Comparison of ENCODE assay signal across 8 mouse cellular contexts in genomic region chr13:17992697-17993514, GRCm38 (mm10). TPM values are rescaled to one million over a fixed set of nuclear protein-coding genes. Genes with fewer than 3 reads are reported as not detected.
DNase-seq lines count a peak whose midpoint lies in the region; ATAC-seq and TF ChIP-seq lines count a peak whose summit lies in the region.

Yae1d1 (minus strand) TSS chr13:17993349.

- peak within 1 kb of the TSS; percentile 77 for H3K9ac ChIP-seq in hindbrain, postnatal 0 days (replicated peaks; ENCODE audit: low read length)

- H3K4me2 ChIP-seq in hindbrain, postnatal 0 days (ENCODE audit: low read depth, low read length), result peak within 1 kb of the TSS; percentile 79

- H3K27me3 ChIP-seq in hindbrain, postnatal 0 days (ENCODE audit: insufficient read depth, low read length), result no peaks in the 10 kb centered on the region

- WGBS in hindbrain, postnatal 0 days, result 1% methylated on average over 53 of the region's 54 CpGs

- peak within 1 kb of the TSS; percentile 93 for H3K4me3 ChIP-seq in gastrocnemius, adult 2 months
- peak within 1 kb of the TSS; percentile 78 for H3K4me3 ChIP-seq in hindbrain, postnatal 0 days (ENCODE audit: low read length)
- peak within 1 kb of the TSS; percentile 86 for H3K4me3 ChIP-seq in left cerebral cortex, adult 2 months

- peak; percentile 63 for TF ChIP-seq CTCF in gastrocnemius, adult 2 months (IDR thresholded peaks at IDR 0.05)
- peak; percentile 79 for TF ChIP-seq CTCF in hindbrain, postnatal 0 days (IDR thresholded peaks at IDR 0.05; ENCODE audit: low read depth)
- peak; percentile 30 for TF ChIP-seq CTCF in left cerebral cortex, adult 2 months (IDR thresholded peaks at IDR 0.05)

- H3K27ac ChIP-seq in gastrocnemius, adult 2 months, result peak within 1 kb of the TSS; percentile 88
- H3K27ac ChIP-seq in hindbrain, postnatal 0 days, result peak within 1 kb of the TSS; percentile 81
- H3K27ac ChIP-seq in left cerebral cortex, adult 2 months, result peak within 1 kb of the TSS; percentile 87

- intact Hi-C loops in gastrocnemius, adult 2 months (cut with DNase I), result loop anchor here (5.0 kb wide), 2 partner anchors 51 to 301 kb away; partner anchors contain the start of gene Rala
- intact Hi-C loops in left cerebral cortex, adult 2 months (cut with DNase I), result no loop called here

- ATAC-seq in common myeloid progenitor, adult 5-6 weeks (replicated peaks; ENCODE audit: low read depth, poor library complexity, severe bottlenecking), result peak; percentile 99
- ATAC-seq in hindbrain, postnatal 0 days, result peak; percentile 99
- peak; percentile 98 for ATAC-seq in megakaryocyte, adult 5-6 weeks (ENCODE audit: poor library complexity, severe bottlenecking)

- no peaks in the 10 kb centered on the region for H3K4me1 ChIP-seq in hindbrain, postnatal 0 days (ENCODE audit: insufficient read depth, low read length)

- no peaks in the 10 kb centered on the region for H3K36me3 ChIP-seq in hindbrain, postnatal 0 days (ENCODE audit: insufficient read depth, low read length)

- peak; percentile 96 for DNase-seq in ZHBTc4 (ENCODE audit: low read depth, low spot score)
- peak; percentile 97 for DNase-seq in gastrocnemius, adult 2 months
- peak; percentile 95 for DNase-seq in hindbrain, postnatal 0 days (ENCODE audit: low spot score)
- DNase-seq in left cerebral cortex, adult 2 months (ENCODE audit: extremely low spot score in 1 of 2, low spot score in 2 of 2), result peak; percentile 88 to 93
- peak; percentile 93 to 95 for DNase-seq in right cerebral cortex, adult 2 months (ENCODE audit: low spot score in 2 of 2)
- DNase-seq in urinary bladder, postnatal 14 days (ENCODE audit: low spot score), result peak; percentile 94

- no peaks in the 10 kb centered on the region for H3K9me3 ChIP-seq in hindbrain, postnatal 0 days (ENCODE audit: low read length)

RNA-seq across cellular contexts. Expression of gene Yae1d1, which starts in this region (rescaled TPM):
- 21.7 and 24.3 TPM in 2 replicates for total RNA-seq in common myeloid progenitor, adult 5-6 weeks (2017)
- total RNA-seq in gastrocnemius, adult 2 months (2021), result 10 to 100 TPM; 13.9 to 17.3 TPM
- total RNA-seq in hindbrain, postnatal 0 days (2014; rRNA removed), result 12.1 and 22.6 TPM in 2 replicates
- polyA plus RNA-seq in hindbrain, postnatal 0 days (2015; fragmentation: Nextera tagmentation; extraction: Ambion mirVana), result 68.3 and 71.6 TPM in 2 replicates
- total RNA-seq in left cerebral cortex, adult 2 months (2021), result 10 to 100 TPM; 24.8 to 25.3 TPM
- 7.4 and 9.8 TPM in 2 replicates for total RNA-seq in megakaryocyte, adult 5-6 weeks (2015)
- 3.7 and 7.0 TPM in 2 replicates for total RNA-seq in megakaryocyte, adult 5-6 weeks (2017)

Comparison
In these comparisons a context has a peak if more than half of its experiments do, and no peak if none do; other contexts are left out.
1. Peak in every context shown above with its lines: DNase-seq, ATAC-seq, H3K4me3 ChIP-seq and H3K27ac ChIP-seq.